ENCODE assay signal across 33 mouse cellular contexts in the genomic region with DNA sequence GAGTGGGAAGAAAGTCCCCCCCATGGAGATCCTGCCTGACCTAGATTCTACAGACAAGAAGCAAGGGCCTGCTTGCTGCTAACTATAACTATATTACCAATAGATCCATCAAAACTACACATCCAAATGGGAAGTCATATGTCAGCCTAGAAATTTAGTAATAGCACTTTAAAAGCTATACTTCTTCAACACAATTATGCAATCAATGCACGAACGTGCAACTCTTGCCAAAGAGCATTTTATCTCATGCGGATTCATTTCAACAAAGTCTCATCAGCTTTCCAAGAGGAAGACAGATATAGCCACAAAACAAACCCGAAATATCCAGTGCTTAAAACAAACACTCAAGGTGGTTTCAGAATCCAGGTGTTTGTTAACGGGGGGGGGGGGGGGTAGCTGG. TPM values are rescaled to one million over a fixed set of nuclear protein-coding genes. Genes with fewer than 3 reads are reported as not detected.
DNase-seq lines count a peak whose midpoint lies in the region; ATAC-seq and TF ChIP-seq lines count a peak whose summit lies in the region.
"Had no signal": no experiment of that assay in that cellular context is flagged by ENCODE, and none has a peak within 500 bp of the region (broad histone marks: within the 10 kb centered on the region; RNA-seq: fewer than 3 reads in every experiment).

No protein-coding gene starts in this region.

- H3K4me3 ChIP-seq in lung, embryonic 14.5 days (ENCODE audit: low read depth, low read length) = no peak overlapping the region
- H3K4me3 ChIP-seq: embryonic facial prominence, embryonic 10.5 days; embryonic facial prominence, embryonic 13.5 days; erythroblast, embryonic 14.5 days; forebrain, embryonic 13.5 days; gastrocnemius, adult 2 months; heart, embryonic 12.5 days; heart, embryonic 15.5 days; hindbrain, embryonic 10.5 days; hindbrain, embryonic 13.5 days had no signal

- peak; percentile 54 to 56 for DNase-seq in frontal cortex, adult 2 months (ENCODE audit: extremely low spot score in 1 of 2, low spot score in 1 of 2)
- no peak for DNase-seq in frontal cortex, postnatal 25 days (ENCODE audit: low spot score in 2 of 2)
- peak; percentile 49 for DNase-seq in lung, embryonic 14.5 days
- DNase-seq in lung, postnatal 14 days = no peak
- DNase-seq in NIH3T3 (ENCODE audit: low read depth) = peak; percentile 30
- no peak for DNase-seq in thymus, postnatal 0 days (ENCODE audit: low spot score)
- DNase-seq in spleen, adult 12 weeks (ENCODE audit: low spot score) = no peak
- DNase-seq: adrenal gland, adult 2 months; adrenal gland, postnatal 14 days; B cell, adult 2 months; cerebellum, adult 11-12 months; cerebellum, adult 8-10 months; cerebellum, postnatal 10 days; cerebellum, postnatal 36 days; embryo, embryonic 11 days; gastrocnemius, adult 2 months; gastrocnemius, postnatal 14 days; heart, adult 18-20 months; heart, postnatal 10 days; heart, postnatal 36 days had no signal

- H3K9me3 ChIP-seq in lung, embryonic 14.5 days (ENCODE audit: low read depth, low read length) = no peaks in the 10 kb centered on the region
- H3K9me3 ChIP-seq: embryonic facial prominence, embryonic 10.5 days; embryonic facial prominence, embryonic 13.5 days; forebrain, embryonic 13.5 days; G1E; heart, embryonic 12.5 days; heart, embryonic 15.5 days; hindbrain, embryonic 10.5 days; hindbrain, embryonic 13.5 days had no signal

- WGBS in lung, embryonic 14.5 days = 34% methylated on average over 5 of the region's 5 CpGs

- H3K36me3 ChIP-seq in lung, embryonic 14.5 days (ENCODE audit: insufficient read depth) = no peaks in the 10 kb centered on the region
- H3K36me3 ChIP-seq: embryonic facial prominence, embryonic 10.5 days; embryonic facial prominence, embryonic 13.5 days; G1E; heart, embryonic 15.5 days; hindbrain, embryonic 10.5 days; hindbrain, embryonic 13.5 days had no signal

- no peak overlapping the region for H3K27ac ChIP-seq in lung, embryonic 14.5 days (ENCODE audit: low read depth)
- H3K27ac ChIP-seq: embryonic facial prominence, embryonic 10.5 days; embryonic facial prominence, embryonic 13.5 days; forebrain, embryonic 13.5 days; gastrocnemius, adult 2 months; heart, embryonic 15.5 days; hindbrain, embryonic 10.5 days; hindbrain, embryonic 13.5 days had no signal

- no peak overlapping the region for H3K9ac ChIP-seq in lung, embryonic 14.5 days
- H3K9ac ChIP-seq: embryonic facial prominence, embryonic 13.5 days; forebrain, embryonic 13.5 days; heart, embryonic 12.5 days; heart, embryonic 15.5 days; hindbrain, embryonic 13.5 days had no signal

- no peaks in the 10 kb centered on the region for H3K4me1 ChIP-seq in lung, embryonic 14.5 days (ENCODE audit: insufficient read depth)
- H3K4me1 ChIP-seq: embryonic facial prominence, embryonic 10.5 days; hindbrain, embryonic 10.5 days; hindbrain, embryonic 13.5 days had no signal

- no peak for ATAC-seq in lung, embryonic 14.5 days (ENCODE audit: insufficient read depth)
- peak; percentile 62 for ATAC-seq in granulocyte monocyte progenitor cell, adult 5-6 weeks (replicated peaks; ENCODE audit: poor library complexity, severe bottlenecking)
- ATAC-seq: forebrain, embryonic 13.5 days; forebrain, embryonic 16.5 days; hindbrain, embryonic 16.5 days had no signal

- no peaks in the 10 kb centered on the region for H3K27me3 ChIP-seq in lung, embryonic 14.5 days (ENCODE audit: insufficient read depth, low read length)
- H3K27me3 ChIP-seq: CH12.LX; embryonic facial prominence, embryonic 13.5 days; forebrain, embryonic 13.5 days; heart, embryonic 15.5 days; hindbrain, embryonic 13.5 days had no signal

- H3K4me2 ChIP-seq in lung, embryonic 14.5 days = no peak overlapping the region
- H3K4me2 ChIP-seq: embryonic facial prominence, embryonic 13.5 days; forebrain, embryonic 13.5 days; heart, embryonic 12.5 days; heart, embryonic 15.5 days; hindbrain, embryonic 13.5 days had no signal

- no peak for TF ChIP-seq CTCF in lung, embryonic 14.5 days (IDR thresholded peaks at IDR 0.05; ENCODE audit: low read depth)

RNA-seq across cellular contexts. Expression of a gene that starts 36.8 kb away (rescaled TPM):
- polyA plus RNA-seq in frontal cortex, adult 2 months (2012; rRNA removed) = 121 and 131 TPM in 2 replicates
- polyA plus RNA-seq in lung, embryonic 14.5 days (2014; fragmentation: Nextera tagmentation; extraction: Ambion mirVana) = 4.2 and 6.0 TPM in 2 replicates
- total RNA-seq in granulocyte monocyte progenitor cell, adult 5-6 weeks (2014; fragmentation: Nextera tagmentation) = not detected in 2 replicates
- not detected in 2 replicates for total RNA-seq in granulocyte monocyte progenitor cell, adult 5-6 weeks (2017)
- polyA plus RNA-seq in thymus, postnatal 0 days (2015; fragmentation: Nextera tagmentation; extraction: Ambion mirVana) = 0.32 and 0.33 TPM in 2 replicates
- total RNA-seq: G1E had no signal
- polyA plus RNA-seq: erythroblast, embryonic 14.5 days; G1E had no signal

Comparison
In these comparisons a context has a peak if more than half of its experiments do, and no peak if none do; other contexts are left out.
1. DNase-seq: peak in frontal cortex, adult 2 months (2 of 2), lung, embryonic 14.5 days (single experiment) and NIH3T3 (single experiment); none in frontal cortex, postnatal 25 days (0 of 2), lung, postnatal 14 days (single experiment), thymus, postnatal 0 days (single experiment) and spleen, adult 12 weeks (single experiment).
2. RNA of a gene that starts 36.8 kb away (polyA plus RNA-seq): 121 to 131 TPM in frontal cortex, adult 2 months; 4.2 to 6.0 TPM in lung, embryonic 14.5 days and 0.32 to 0.33 TPM in thymus, postnatal 0 days; every median in the first group is over 10 times any median in the second.